Mouse (Mus musculus) brain, embryonic 14.5 days (tissue): ENCODE data around the gene Glg1. TPM values are rescaled to one million over a fixed set of nuclear protein-coding genes. Genes with fewer than 3 reads are reported as not detected.
"Not testable (repeated sequence)": the region's sequence is repeated elsewhere in the genome, so short reads cannot be mapped to it uniquely, and the experiment has no call there.

Experiments used
- DNase-seq: peaks from one replicate; pipeline ENCODE4 v3.0.0-alpha.2; 2011; ENCODE audit warnings: low read depth
- CTCF ChIP-seq: fragments of 200-500 bp; IDR thresholded peaks from 2 replicates; pipeline ENCODE4 v1.5.1; 2012; ENCODE audit warnings: inconsistent platforms, mild to moderate bottlenecking, moderate library complexity, borderline replicate concordance; ENCODE audit not compliant: insufficient read depth, insufficient read length; ENCODE audit errors: extremely low read depth
- POLR2A ChIP-seq: fragments of 200-500 bp; IDR thresholded peaks from 2 replicates; pipeline ENCODE4 v1.6.1; 2012; ENCODE audit warnings: mild to moderate bottlenecking, inconsistent platforms, borderline replicate concordance; ENCODE audit not compliant: poor library complexity, insufficient read depth, insufficient read length, severe bottlenecking; ENCODE audit errors: extremely low read depth
- polyA plus RNA-seq: library from polyadenylated mRNA; depleted of rRNA; stranded (reverse); fragments of >200 nt; gene quantifications from 2 replicates; pipeline ENCODE4 v1.2.3, GENCODE M21; 2012

Glg1 gene
- polyA plus RNA-seq, 1 experiment, result 62.4 TPM

DNA sequence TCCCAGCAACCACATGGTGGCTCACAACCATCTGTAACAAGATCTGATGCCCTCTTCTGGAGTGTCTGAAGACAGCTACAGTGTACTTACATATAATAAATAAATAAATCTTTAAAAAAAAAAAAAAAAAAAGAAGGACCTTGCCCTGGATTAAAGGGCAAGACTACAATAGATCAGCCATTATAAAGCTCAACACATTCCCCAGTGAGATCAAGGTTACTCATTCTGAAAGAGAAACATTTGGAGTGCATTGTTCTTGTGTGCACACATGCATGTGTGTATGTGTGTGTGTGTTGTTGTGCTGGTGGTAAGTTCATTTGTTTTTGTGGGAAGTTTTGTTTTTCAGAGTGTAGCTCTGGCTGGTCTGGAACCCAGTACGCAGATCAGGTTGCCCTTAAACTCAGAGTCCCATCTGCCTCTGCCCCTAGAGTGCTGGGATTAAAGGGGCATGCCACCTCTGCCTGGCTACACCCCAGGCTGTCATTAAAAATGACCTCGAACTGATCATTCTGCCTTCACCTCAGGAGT is 5.7 kb upstream of the Glg1 start:
- TF ChIP-seq CTCF (no peak), POLR2A (no peak)
- no peak for DNase-seq

- no peak for DNase-seq
- no peak for TF ChIP-seq POLR2A
- no peak for TF ChIP-seq CTCF
These were observed 3.0 kb upstream of the Glg1 start for GRCm38 (mm10) chr8:111261981-111262381.

- no peak for DNase-seq
- no peak for TF ChIP-seq CTCF
- no peak for TF ChIP-seq POLR2A
These were observed 1.2 kb upstream of the Glg1 start for GRCm38 (mm10) chr8:111260251-111260650.

DNA sequence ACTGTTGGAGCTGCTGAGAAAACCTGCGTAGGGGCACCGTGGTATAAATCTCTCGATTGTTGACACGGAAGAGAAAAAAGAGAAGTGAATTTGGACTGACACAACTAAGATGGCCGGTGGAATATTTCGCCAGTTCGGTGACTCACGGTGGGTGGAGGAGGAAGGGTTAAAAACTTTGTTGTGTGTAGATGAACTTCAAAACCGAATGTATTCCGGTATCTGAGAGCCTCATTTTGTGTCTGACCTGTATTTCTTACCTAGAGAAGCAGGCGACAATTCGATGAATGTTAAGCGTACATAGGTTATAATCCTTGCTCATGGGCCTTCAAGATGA is 359 bp upstream of the Glg1 start:
- no peak for TF ChIP-seq CTCF
- no peak for TF ChIP-seq POLR2A
- no peak for DNase-seq

DNA sequence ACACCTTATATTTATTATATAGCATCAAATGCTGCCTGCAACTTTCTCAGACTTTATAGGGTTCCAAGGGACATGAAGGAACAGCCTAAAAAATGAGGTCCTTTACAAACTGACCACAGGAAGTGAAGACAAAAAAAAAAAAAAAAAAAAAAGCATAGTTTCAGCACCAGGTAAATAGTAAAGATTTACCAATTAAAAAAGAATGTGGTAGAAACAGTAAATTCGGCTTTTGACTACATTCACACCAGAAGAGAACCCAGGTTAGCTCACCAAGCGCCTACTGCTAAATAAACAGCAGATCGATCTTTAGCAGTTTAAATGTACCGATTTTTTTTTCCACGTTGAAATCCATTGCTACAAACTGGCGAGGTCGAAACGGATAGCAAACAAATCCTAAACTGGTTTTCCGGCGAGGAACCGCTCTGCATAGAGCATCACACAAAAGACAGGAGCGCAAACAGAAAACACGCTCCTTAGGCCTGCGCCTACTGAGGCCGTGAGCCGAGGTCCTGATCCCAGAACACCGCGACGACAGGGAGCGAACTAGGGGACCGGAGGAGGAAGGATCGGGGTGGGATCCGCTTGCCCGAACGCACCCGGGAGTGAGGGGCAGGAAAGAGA is 896 bp downstream of the Glg1 start:
- no peak for DNase-seq
- TF ChIP-seq CTCF (no peak), POLR2A (no peak)

- TF ChIP-seq POLR2A, result no peak
- TF ChIP-seq CTCF, result no peak
- no peak for DNase-seq
These were observed 6.4 kb downstream of the Glg1 start for GRCm38 (mm10) chr8:111252487-111253112.

GRCm38 (mm10) chr8:111250111-111250510 is 8.9 kb downstream of the Glg1 start:
- no peak for TF ChIP-seq CTCF
- no peak for TF ChIP-seq POLR2A
- no peak for DNase-seq

DNA sequence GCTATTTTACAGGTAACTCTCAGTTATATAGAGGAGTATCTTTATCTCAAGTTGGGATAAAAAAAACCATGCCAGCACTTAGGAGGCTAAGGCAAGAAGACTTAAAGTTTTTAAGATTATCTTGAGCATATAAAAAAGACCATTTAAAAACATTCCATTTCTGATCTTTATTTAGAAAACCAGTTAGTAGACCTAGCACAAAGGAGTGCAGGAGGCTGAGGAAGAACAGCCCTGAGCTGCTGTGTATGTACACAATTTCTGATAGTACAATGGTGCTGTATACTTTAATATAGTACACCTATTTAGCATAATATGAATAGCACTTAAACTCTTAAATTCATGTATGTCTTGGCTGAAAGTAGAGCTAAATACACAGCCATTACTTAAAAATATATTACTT is 10.9 kb downstream of the Glg1 start:
- DNase-seq, result no peak
- TF ChIP-seq POLR2A (no peak), CTCF (no peak)

GRCm38 (mm10) chr8:111246864-111247263 is 12.2 kb downstream of the Glg1 start:
- not testable (repeated sequence) for DNase-seq

GRCm38 (mm10) chr8:111246287-111246830 is 12.7 kb downstream of the Glg1 start:
- TF ChIP-seq CTCF, result no peak
- no peak for TF ChIP-seq POLR2A
- DNase-seq, result no peak

GRCm38 (mm10) chr8:111237301-111237700 is 21.7 kb downstream of the Glg1 start:
- no peak for TF ChIP-seq POLR2A
- TF ChIP-seq CTCF, result no peak
- DNase-seq, result no peak

DNA sequence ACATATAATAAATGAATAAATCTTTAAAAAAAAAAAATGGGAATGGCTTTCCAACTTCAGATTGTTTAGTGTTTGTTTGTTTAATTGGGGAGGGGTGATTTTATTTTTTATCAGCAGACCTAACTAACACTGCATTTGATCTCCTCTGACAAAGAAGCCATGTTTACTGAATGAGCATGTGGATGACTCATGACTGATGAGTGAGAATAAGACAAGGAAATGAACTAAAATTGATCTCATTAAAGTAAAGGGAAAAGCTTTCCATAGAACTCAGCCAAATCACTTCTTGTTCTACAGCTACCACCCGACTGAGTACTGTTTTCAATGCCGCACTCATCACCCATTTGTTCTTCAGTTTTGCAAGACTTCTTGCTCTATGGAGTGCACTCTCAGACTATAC is 25.3 kb downstream of the Glg1 start:
- DNase-seq, result no peak
- TF ChIP-seq POLR2A, result no peak
- TF ChIP-seq CTCF, result no peak

DNA sequence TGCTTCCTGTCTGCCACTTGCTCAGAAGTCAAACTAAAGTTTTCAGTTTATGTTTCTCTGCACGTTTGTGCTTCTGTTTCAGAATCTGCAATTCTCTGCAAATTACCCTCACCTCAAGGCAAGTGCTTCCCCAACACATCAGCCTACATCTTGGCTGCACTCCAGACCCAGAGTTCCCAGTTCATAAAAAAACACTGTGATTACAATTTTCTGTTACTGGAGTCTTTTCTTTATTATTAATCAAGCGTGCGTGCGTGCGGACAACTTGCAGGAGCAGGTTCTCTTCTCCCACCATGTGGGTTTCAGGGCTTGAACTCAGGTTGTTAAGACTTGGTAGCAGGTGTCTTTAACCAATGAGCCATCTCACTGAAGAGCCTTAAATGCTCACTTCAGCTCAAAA is 34.9 kb downstream of the Glg1 start:
- TF ChIP-seq POLR2A (no peak), CTCF (no peak)
- DNase-seq, result peak; percentile 73
